Mouse (Mus musculus) limb, embryonic 10.5 days (tissue): ENCODE data around the gene Prmt3. TPM values are rescaled to one million over a fixed set of nuclear protein-coding genes. Genes with fewer than 3 reads are reported as not detected.

ENCODE experiments used
- DNase-seq: peaks from one replicate; pipeline ENCODE4 v3.0.0-alpha.2; 2017; ENCODE audit warnings: low spot score
- H3K27ac ChIP-seq: fragments of 300-500 bp; sonication (generic); 2 replicates; pipeline ENCODE4 v1.5.1; 2016; ENCODE audit warnings: mild to moderate bottlenecking
- H3K27me3 ChIP-seq: fragments of 300-500 bp; sonication (generic); 2 replicates; pipeline ENCODE4 v1.6.1; 2016; ENCODE audit warnings: low read depth, mild to moderate bottlenecking; ENCODE audit not compliant: poor library complexity, severe bottlenecking
- H3K36me3 ChIP-seq: fragments of 300-500 bp; sonication (generic); 2 replicates; pipeline ENCODE4 v1.6.1; 2016; ENCODE audit warnings: mild to moderate bottlenecking, moderate library complexity
- H3K4me1 ChIP-seq: fragments of 300-500 bp; sonication (generic); 2 replicates; pipeline ENCODE4 v1.6.1; 2016
- H3K4me3 ChIP-seq: fragments of 300-500 bp; sonication (generic); 2 replicates; pipeline ENCODE4 v1.5.1; 2016; ENCODE audit warnings: mild to moderate bottlenecking, moderate library complexity
- H3K9me3 ChIP-seq: fragments of 300-500 bp; sonication (generic); replicated peaks from 2 replicates; pipeline ENCODE4 v1.6.1; 2016; ENCODE audit warnings: mild to moderate bottlenecking
- WGBS: fragments of 180-500 bp; shearing (Covaris S2); methylation state at CpG from one replicate; pipeline ENCODE4 v1.1.7; 2016; 5-methylcytosine and 5-hydroxymethylcytosine counted together
- polyA plus RNA-seq: library from polyadenylated mRNA; unstranded; fragments of >200 nt; fragmentation: Nextera tagmentation; extraction: Ambion mirVana; gene quantifications from 2 replicates; pipeline ENCODE4 v1.2.1, GENCODE M21; 2016

Prmt3 gene
- polyA plus RNA-seq, 1 experiment from 2014 or later, result 61.2 TPM

GRCm38 (mm10) chr7:49807093-49807682, 29.0 kb downstream of the Prmt3 start:
- no peaks in the 10 kb centered on the region for H3K27me3 ChIP-seq
- no peaks in the 10 kb centered on the region for H3K9me3 ChIP-seq
- H3K4me3 ChIP-seq, result no peak overlapping the region
- no peak for DNase-seq
- H3K4me1 ChIP-seq, result no peaks in the 10 kb centered on the region
- 86% methylated on average over 9 of the region's 9 CpGs for WGBS
- H3K27ac ChIP-seq, result no peak overlapping the region
- H3K36me3 ChIP-seq, result peaks cover 44% of the 10 kb centered on the region

- H3K4me1 ChIP-seq, result no peaks in the 10 kb centered on the region
- DNase-seq, result no peak
- H3K27me3 ChIP-seq, result no peaks in the 10 kb centered on the region
- peaks cover 37% of the 10 kb centered on the region for H3K36me3 ChIP-seq
- 92% methylated on average over 17 of the region's 17 CpGs for WGBS
- no peak overlapping the region for H3K4me3 ChIP-seq
- no peaks in the 10 kb centered on the region for H3K9me3 ChIP-seq
- no peak overlapping the region for H3K27ac ChIP-seq
These were observed 29.9 kb downstream of the Prmt3 start for GRCm38 (mm10) chr7:49807846-49808622.

- Histone ChIP-seq H3K27ac (no peak overlapping the region), H3K4me3 (no peak overlapping the region), H3K36me3 (peaks cover 32% of the 10 kb centered on the region), H3K9me3 (no peaks in the 10 kb centered on the region), H3K4me1 (no peaks in the 10 kb centered on the region), H3K27me3 (no peaks in the 10 kb centered on the region)
- WGBS, result 94% methylated on average over 6 of the region's 6 CpGs
- DNase-seq, result no peak
These were observed 31.0 kb downstream of the Prmt3 start for GRCm38 (mm10) chr7:49809100-49809499.

DNA sequence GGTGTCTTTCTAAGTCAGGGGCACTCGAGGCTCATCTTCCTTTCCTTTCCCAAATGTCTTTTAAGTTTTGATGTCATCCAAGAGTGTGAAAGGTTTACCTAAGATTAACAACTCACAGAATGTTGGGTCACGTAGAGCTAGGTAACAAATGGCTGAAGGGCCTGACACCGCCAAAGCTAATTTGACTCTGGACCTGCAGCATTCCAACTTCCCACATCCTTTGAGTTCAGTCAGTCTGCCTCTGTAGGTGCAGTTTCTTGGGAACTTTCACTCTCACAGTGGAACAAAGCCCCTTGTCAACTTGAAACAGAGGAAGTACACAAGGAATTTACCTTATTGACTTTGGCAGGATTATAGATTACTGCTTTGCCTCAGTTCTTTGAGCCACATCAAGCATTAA, 31.4 kb downstream of the Prmt3 start:
- Histone ChIP-seq H3K4me3 (no peak overlapping the region), H3K36me3 (peaks cover 36% of the 10 kb centered on the region), H3K27ac (no peak overlapping the region), H3K4me1 (no peaks in the 10 kb centered on the region), H3K9me3 (no peaks in the 10 kb centered on the region), H3K27me3 (no peaks in the 10 kb centered on the region)
- 71% methylated on average over 3 of the region's 3 CpGs for WGBS
- DNase-seq, result no peak

DNA sequence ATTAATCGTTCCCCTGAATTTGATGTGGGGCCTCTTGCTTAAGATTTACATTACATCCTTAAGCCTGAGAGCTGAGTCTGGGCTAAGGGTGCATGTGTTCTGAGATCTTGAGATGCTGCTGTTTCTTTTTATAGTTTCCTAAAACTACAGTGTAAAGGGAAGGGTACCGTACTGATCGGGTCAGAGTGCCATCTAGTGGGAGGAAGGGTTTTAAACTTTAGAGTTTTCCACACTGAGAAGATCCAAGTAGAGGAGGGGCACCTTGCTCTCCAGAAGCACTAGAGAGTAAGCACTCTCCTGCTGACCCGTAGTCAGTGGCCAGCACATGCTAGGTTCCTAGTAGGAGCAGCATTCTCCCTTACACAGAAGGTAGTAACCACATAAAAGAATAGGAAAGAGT, 33.2 kb downstream of the Prmt3 start:
- Histone ChIP-seq H3K4me3 (no peak overlapping the region), H3K4me1 (no peaks in the 10 kb centered on the region), H3K9me3 (no peaks in the 10 kb centered on the region), H3K36me3 (peaks cover 42% of the 10 kb centered on the region), H3K27me3 (no peaks in the 10 kb centered on the region), H3K27ac (no peak overlapping the region)
- WGBS, result 72% methylated on average over 4 of the region's 4 CpGs
- DNase-seq, result no peak

DNA sequence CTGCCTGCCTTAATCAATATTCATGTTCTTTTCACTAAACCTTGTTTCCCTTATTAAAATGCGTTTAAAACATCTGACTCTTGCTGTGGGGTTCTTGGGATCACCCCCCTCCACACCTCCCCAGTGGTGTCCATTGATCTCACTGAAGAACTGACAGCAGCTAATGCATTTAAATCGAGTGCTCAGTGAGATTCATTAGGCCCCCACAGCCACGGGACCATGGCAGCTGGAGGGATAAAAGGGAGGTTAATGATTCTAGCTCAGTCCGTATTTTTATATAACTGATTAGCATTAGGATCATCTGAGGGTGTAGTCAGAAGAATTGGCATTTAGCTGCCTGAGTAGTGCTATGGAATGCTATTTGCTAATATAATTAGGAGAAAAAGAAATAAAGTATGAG, 41.2 kb downstream of the Prmt3 start:
- 0 out of 2 replicates have a peak, but pooled peaks cover 2% of the 10 kb centered on the region for H3K4me1 ChIP-seq
- H3K27ac ChIP-seq, result no peak overlapping the region
- H3K36me3 ChIP-seq, result peaks cover 29% of the 10 kb centered on the region
- WGBS, result 66% methylated on average over 4 of the region's 4 CpGs
- DNase-seq, result no peak
- no peaks in the 10 kb centered on the region for H3K9me3 ChIP-seq
- no peaks in the 10 kb centered on the region for H3K27me3 ChIP-seq
- H3K4me3 ChIP-seq, result no peak overlapping the region

GRCm38 (mm10) chr7:49821370-49821769, 43.2 kb downstream of the Prmt3 start:
- Histone ChIP-seq H3K9me3 (no peaks in the 10 kb centered on the region), H3K4me3 (no peak overlapping the region), H3K27ac (no peak overlapping the region), H3K4me1 (0 out of 2 replicates have a peak, but pooled peaks cover 2% of the 10 kb centered on the region), H3K27me3 (no peaks in the 10 kb centered on the region), H3K36me3 (peaks cover 22% of the 10 kb centered on the region)
- 97% methylated on average over 1 of the region's 1 CpGs for WGBS
- no peak for DNase-seq

DNA sequence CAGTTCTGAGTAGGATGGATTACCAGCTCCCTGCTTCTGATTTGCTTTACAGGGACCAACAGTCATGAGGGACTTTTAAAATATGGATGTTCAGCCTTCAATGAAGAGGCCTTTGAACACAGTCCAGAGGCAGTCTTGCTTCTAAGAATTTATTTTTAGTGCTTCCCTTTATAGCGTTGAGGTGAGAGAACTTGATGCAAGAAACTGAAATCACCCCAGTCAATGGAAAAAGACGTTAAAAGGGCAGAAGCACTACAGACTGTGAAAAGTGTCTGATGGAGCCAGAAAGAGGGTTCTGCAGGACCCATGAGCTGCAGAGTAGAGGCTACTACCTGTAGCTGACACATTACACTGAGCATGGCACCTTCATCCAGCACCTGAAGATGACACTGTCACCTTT, 43.9 kb downstream of the Prmt3 start:
- H3K4me3 ChIP-seq, result no peak overlapping the region
- H3K27me3 ChIP-seq, result no peaks in the 10 kb centered on the region
- no peak overlapping the region for H3K27ac ChIP-seq
- no peaks in the 10 kb centered on the region for H3K9me3 ChIP-seq
- no peak for DNase-seq
- peaks cover 28% of the 10 kb centered on the region for H3K36me3 ChIP-seq
- 88% methylated on average over 2 of the region's 2 CpGs for WGBS
- 0 out of 2 replicates have a peak, but pooled peaks cover 2% of the 10 kb centered on the region for H3K4me1 ChIP-seq

DNA sequence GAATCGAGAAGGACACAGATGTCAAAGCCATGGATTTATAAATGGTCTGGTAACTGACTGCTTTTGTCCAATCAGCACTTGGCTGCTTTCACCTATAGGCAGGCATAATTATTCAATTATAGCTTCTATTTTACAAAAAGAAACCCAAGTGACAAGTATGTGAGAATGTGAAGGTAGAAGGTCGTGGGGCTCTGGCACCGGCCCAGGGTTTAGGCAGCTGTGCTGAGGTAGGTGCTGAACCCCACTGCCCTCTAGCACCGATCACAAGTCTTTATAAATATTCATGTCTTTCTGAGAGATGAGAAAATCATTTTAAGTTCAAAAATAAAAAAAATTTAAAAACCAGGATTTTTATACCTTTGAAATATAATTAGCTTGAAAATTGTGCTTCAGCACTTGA, 45.4 kb downstream of the Prmt3 start:
- Histone ChIP-seq H3K36me3 (peaks cover 38% of the 10 kb centered on the region), H3K9me3 (no peaks in the 10 kb centered on the region), H3K27me3 (no peaks in the 10 kb centered on the region), H3K4me1 (peaks cover 7% of the 10 kb centered on the region), H3K4me3 (no peak overlapping the region), H3K27ac (no peak overlapping the region)
- no peak for DNase-seq
- 92% methylated on average over 4 of the region's 4 CpGs for WGBS

DNA sequence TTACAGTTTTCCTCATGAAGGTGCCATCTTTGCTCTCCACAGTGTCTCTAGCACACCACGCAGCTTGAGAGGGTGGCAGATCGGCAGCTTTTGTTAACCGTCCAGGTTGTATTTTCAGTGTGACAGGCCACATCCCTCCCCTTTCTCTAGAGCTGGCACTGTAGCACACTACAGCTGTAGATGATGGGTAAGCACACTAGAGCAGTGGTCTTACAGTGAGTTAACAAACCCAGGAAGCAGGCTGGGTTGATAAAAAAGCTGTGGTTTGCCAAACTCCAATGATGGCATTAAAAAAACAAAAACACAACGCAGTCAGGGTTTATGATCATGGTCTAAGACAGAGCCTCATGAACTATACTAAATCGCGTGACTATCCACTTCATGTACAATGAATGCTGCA, 45.9 kb downstream of the Prmt3 start:
- H3K27ac ChIP-seq, result no peak overlapping the region
- no peaks in the 10 kb centered on the region for H3K9me3 ChIP-seq
- 98% methylated on average over 6 of the region's 6 CpGs for WGBS
- no peaks in the 10 kb centered on the region for H3K27me3 ChIP-seq
- peaks cover 9% of the 10 kb centered on the region for H3K4me1 ChIP-seq
- DNase-seq, result no peak
- H3K4me3 ChIP-seq, result no peak overlapping the region
- peaks cover 39% of the 10 kb centered on the region for H3K36me3 ChIP-seq

- no peak for DNase-seq
- Histone ChIP-seq H3K36me3 (peaks cover 44% of the 10 kb centered on the region), H3K9me3 (no peaks in the 10 kb centered on the region), H3K27ac (no peak overlapping the region), H3K4me3 (no peak overlapping the region), H3K27me3 (no peaks in the 10 kb centered on the region), H3K4me1 (peaks cover 9% of the 10 kb centered on the region)
- 85% methylated on average over 2 of the region's 2 CpGs for WGBS
These were observed 46.4 kb downstream of the Prmt3 start for GRCm38 (mm10) chr7:49824581-49824980.

DNA sequence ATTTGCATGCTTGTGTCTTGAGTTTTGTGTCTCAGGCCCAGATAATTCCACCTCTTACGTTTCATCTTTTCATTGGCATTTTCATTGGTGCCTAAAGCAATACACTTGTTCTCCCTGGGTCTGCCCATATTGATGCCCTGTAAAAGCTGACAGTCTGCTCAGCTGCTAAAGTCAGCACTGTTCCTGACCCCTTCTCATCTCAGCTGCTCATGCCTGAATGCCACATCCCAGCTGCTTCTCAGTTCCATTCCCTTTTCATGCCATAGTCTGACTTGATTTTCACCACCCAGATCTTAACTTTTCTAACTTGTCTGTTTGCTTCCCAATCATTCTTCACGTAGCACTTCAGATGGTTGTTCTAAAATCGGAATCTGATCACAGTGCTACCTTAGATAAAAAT, 47.3 kb downstream of the Prmt3 start:
- H3K36me3 ChIP-seq, result peaks cover 53% of the 10 kb centered on the region
- H3K4me3 ChIP-seq, result no peak overlapping the region
- WGBS, result 90% methylated on average over 3 of the region's 3 CpGs
- H3K9me3 ChIP-seq, result no peaks in the 10 kb centered on the region
- H3K27ac ChIP-seq, result no peak overlapping the region
- no peak for DNase-seq
- H3K4me1 ChIP-seq, result peaks cover 9% of the 10 kb centered on the region
- H3K27me3 ChIP-seq, result no peaks in the 10 kb centered on the region

- Histone ChIP-seq H3K4me3 (no peak overlapping the region), H3K27me3 (no peaks in the 10 kb centered on the region), H3K27ac (peak overlapping the region; percentile 34; the same call in 1 of the 2 replicates), H3K9me3 (no peaks in the 10 kb centered on the region), H3K36me3 (peaks cover 58% of the 10 kb centered on the region), H3K4me1 (peaks cover 11% of the 10 kb centered on the region)
- 72% methylated on average over 1 of the region's 1 CpGs for WGBS
- DNase-seq, result no peak
These were observed 49.8 kb downstream of the Prmt3 start for GRCm38 (mm10) chr7:49827920-49828319.
